Mouse (Mus musculus) c-Kit-positive CD71-positive TER-119-negative erythroid progenitor cells, embryonic 14.5 days (primary cell): ENCODE measurements around the gene Iqsec3.
A peak's percentile ranks its signal among the peaks of the same experiment; 100 is the strongest.

Source experiments
- DNase-seq: peaks from one replicate; pipeline ENCODE4 v3.0.0-alpha.2; 2013; ENCODE audit warnings: low read depth

Gene Iqsec3

DNA sequence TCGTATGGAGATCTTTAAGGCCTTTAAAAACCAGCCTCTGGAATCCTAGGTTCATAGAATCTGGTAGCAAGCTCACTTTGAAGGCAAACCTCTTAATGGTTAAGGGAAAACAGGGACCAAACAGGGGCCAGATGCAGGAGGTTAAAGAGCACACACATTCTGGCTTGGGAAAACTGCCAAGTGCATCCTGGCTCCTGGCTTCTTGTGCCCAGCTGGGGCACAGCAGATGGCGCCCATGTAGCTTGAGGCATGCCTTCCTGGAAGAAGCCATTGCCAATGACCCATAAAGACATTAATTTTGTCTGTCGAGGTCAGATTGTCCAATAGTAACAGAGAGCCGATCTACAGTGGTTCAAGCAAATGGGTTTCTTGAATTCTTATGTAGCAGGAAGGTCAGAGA is 109.5 kb downstream of the Iqsec3 start:
- no peak for DNase-seq

DNA sequence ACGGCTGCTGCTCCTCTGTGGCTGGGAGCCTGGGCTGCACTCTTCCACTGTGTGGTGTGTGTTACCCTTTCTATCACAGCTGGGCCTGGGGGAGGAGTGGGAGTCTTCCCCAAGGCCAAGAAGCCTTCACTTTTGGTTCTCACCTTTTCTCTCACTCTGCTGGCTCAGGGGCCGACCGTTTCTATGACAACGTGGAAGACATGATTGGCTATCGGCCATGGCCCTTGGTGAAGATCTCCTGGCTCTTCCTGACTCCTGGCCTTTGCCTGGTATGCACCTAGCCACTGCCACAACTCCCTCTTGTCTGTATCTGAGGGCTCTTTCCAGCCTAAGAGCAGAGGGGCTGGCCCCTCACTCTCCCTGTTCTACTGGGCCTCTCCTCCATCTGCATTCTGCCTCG is 110.4 kb downstream of the Iqsec3 start:
- DNase-seq = no peak

DNA sequence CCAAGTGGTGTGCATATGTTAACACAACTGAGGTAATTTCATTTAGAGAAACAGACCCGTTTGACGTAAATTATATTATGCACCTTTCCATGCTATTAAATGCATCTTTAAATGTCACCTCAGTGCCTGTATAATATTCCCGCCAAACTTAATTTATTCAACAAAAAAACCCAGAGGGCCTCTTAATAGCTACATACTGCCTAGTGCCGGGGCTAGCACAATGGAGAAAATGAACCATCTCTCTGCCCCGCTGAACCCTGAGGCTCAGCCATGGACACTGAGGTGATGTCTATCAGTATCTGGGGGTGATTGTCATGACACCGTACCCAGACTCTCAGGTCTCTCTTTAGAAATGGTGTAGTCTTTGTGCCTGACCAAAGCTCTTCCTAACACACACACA is 116.2 kb downstream of the Iqsec3 start:
- no peak for DNase-seq

DNA sequence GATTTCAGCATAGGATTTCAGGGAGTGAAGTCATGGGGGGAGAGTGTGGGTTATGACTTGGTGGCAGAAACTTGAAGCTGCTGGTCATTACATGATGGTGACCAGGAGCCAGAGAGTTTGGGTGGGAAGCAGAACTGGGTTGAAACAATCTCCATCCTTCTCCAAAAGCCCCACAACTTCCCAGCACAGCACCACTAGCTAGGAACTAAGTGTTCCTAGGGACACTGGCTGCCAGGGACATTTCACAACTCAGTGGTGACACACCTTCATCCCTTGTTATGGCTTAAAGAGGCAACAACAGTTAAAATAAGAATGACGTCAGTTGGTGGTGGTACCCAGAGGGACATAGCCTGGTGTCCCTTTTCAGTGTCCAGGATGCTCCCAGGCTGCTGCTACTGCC is 117.4 kb downstream of the Iqsec3 start:
- no peak for DNase-seq

DNA sequence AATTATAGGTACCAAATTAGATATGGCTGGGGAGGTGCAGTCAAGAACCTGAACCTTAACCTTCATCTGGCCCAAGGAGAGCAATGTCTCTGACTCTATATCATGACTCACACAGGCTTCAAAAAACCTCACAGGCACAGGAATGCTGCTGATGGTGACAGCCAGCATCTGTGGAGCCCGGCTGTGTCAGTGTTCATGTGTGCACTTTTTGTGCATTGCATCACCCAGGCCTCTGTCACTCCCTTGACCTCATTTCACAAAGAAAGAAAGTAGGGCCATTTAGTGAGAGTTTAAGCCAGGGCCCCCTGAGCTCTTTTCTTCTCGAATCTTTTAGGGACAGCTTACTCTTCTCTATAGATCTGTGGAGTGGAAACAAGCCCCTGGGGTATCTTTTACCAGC is 121.2 kb downstream of the Iqsec3 start:
- DNase-seq = no peak

DNA sequence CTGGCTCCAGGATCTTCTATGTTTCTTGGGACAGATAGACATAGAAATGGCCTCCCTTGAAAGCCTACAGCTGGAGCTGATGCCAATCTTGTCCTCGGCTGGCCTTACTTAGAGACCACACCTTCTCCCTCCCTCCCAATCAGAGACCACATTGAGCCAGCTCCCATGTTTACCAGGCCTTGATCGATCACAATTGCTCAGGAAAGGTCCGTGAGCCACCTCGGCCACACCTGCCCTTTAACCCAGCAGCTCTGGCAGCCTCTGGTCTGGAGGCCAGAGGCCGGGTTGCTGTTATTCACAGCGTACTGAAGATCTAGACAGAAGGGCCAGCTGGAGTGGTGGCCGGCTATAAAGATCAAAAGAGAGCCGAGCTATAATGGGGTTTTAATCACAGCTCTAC is 127.0 kb downstream of the Iqsec3 start:
- no peak for DNase-seq

DNA sequence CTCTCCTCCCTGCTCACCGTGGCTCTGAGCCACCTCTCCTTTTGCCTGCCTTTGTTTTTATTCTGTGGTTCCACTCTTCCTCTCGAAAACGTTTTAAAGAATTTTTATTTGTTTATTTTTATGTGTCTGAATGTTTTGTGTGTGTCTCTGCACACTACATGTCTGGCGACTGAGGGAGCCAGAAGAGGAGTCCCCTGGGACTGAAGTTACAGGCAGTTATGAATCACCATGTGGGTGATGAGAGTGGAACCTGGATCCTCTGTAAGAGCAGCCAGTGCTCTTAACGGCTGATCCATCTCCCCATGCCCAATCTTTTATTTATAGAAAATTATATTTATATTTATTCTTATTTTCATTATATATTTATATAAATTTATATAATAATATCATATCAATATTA is 129.1 kb downstream of the Iqsec3 start:
- no peak for DNase-seq

DNA sequence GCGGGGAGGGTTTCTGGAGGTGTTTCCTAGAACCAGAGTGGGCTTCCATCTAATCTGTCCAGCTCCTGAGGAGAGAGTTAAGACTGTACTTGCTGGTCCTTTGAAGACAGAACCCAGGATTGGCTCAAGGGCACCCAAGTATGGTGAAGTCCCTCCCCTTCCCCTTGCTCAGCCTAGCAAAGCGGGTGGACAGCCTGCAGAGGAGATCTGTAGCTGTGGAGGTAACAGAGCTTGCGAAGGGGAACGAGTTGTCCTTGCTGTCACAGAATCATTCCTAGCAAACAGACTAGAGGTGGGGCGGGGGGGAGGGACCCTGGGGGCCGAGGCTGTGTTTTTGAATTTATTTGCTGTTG is 129.7 kb downstream of the Iqsec3 start:
- DNase-seq = no peak

DNA sequence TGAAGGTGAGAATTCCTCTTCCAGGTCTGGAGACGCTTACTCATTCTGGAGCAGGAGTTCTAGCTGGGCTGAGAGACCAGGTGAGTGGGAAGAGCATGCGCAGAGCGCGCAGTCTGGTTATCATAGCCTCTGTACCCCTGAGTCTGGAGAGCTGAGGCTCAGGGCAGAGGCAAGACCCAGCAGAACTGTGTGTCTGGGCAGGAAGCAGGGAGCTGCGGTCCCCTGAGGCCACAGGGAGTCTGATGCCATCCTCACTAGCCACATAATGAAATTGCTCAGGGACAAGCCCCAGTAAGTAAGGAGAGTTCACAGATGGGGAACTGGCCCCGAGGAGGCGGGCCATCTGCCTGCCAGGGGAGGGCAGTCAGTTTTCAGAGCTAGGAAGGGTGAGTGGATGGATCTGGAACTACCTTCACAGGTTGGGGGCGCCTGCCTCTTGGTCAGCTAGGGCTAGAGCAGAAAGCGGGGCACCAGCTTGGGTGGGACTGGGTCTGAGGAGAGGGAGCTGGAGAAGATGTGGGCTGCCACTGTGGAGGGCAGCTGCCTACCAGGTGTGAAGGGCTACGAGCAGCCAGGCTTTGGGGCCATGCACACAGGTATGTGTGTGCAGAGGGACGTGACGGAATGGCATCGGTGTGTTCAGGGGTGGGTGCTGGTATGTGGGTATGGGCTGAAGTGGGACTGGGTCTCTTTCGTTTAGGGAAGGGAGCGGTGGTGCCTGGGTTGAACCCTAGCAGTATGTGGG is 130.3 kb downstream of the Iqsec3 start, which contains the start of gene Slc6a12:
Gene Slc6a12 (plus strand): TSS at position 51 of the 745 bp plus-strand sequence.
- no peak for DNase-seq

DNA sequence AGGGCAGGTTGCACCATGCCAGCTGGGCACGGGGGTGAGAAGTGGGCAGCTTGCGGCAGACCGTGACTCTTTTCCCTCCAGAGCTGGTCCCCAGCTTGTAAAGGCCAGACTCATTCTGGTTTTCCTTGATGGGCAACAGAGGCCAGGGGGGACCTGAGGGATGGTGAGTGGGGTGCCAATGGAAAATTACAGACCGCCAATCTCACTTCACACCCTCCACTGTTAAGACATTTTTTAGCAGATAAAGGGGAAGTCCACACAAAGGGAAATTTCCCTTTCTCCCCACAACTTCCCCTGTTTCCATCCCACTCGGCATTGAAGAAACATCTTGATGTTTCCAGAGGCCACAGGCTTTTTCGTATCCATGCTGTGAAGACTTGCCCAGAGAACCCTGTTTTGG is 131.8 kb downstream of the Iqsec3 start:
- DNase-seq = no peak

DNA sequence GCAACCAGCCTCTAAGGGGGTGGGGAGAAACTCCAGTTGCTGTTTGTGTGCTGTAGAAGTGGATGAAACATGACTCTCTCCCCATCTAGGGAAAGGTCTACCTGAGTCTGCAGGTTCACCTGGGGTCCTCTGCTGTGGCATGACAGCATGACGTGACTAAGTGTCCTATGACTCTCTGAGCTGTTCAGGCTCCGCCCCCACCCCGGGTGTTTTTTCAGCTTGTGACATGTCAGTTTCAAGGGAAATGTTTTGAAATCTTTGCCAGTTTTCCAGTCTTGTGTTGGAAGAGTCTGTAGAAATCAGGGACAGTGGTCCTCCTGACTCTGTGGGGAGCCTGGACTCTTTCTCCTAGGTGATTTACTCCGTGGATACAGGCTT is 135.0 kb downstream of the Iqsec3 start:
- DNase-seq = no peak

DNA sequence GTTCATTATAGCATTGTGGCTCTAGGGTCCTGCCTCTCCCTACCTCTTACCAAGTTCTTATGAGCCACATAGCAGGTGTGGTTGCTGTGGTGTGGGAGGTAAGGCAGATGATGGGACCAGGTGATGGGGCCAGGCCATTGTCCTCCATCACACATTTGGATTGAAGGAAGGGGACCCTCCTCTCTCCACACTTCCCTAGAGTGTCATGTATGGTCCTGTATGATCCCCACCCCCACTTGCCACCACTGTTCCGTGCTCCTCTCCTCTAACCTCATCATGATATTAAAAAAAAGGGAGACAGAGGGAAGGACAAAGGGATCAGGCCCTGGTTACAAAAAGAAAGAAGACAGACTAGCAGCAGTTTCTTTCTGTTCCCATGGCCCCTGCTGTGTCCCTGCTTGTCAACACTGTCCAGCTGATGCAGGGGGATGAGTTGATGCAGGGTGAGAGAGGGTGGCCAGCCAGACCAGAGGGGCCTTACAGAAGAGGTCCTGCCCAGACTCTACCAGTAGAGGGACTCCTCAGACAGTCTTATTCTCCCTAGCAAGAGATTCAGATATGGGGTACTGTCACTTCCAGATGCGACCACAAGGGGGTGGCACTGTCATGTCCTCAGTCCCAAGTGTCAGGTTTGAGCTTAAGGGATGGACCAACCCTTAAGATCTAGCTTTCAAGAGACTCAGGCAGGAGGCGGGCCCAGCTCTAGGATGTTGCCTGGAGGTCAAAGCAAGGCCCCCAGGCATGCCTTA is 135.5 kb downstream of the Iqsec3 start:
- peak; percentile 79 for DNase-seq

DNA sequence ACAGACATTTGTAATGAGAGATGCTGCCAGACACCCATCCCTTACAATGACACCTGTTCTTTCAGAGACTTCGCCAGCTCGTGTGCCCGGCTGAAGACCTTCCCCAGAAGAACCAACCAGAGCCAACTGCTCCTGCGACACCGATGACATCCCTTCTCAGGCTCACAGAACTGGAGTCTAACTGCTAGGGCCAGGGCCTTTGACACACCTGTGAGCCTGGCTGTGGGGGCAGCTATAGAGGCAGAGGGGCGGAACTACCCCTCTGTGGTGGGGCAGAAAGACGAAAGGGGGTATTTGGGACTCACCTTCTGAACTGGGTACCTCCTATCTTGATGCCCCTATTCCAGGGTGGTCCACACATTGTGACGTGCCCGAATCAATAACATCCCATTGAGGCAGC is 136.2 kb downstream of the Iqsec3 start:
- no peak for DNase-seq

DNA sequence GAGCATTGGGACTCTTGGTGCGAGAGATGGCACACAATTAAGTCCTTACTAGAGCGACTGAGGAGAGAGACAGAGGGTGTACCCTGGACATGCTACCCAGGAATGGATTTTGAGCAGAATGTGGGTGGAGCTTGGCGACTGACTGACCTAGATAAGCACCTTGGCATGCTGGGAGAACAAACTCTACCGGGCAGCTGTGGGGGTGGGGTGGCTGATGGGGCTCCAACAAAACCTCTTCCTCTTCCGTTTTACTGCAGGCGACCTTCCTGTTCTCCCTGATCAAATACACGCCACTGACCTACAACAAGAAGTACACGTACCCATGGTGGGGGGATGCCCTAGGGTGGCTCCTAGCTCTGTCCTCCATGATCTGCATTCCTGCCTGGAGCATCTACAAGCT is 136.9 kb downstream of the Iqsec3 start:
- DNase-seq = peak; percentile 59

DNA sequence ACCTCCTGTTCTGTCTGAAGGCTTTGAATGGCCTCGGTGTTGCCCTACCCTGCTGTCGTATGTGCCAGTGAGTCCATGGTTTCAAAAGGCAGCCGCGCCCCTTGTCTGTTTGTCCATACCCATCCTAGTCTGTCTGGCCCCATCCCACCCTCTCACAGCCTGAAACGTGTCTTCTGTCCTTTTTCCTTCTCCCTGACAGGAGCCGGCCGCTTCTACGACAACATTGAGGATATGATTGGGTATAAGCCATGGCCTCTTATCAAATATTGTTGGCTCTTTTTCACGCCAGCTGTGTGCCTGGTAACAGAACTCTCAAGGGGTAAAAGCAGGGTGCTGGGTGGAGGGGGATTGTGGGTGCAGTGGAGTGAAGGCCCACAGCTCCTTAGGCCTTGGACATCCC is 137.6 kb downstream of the Iqsec3 start:
- DNase-seq = no peak

DNA sequence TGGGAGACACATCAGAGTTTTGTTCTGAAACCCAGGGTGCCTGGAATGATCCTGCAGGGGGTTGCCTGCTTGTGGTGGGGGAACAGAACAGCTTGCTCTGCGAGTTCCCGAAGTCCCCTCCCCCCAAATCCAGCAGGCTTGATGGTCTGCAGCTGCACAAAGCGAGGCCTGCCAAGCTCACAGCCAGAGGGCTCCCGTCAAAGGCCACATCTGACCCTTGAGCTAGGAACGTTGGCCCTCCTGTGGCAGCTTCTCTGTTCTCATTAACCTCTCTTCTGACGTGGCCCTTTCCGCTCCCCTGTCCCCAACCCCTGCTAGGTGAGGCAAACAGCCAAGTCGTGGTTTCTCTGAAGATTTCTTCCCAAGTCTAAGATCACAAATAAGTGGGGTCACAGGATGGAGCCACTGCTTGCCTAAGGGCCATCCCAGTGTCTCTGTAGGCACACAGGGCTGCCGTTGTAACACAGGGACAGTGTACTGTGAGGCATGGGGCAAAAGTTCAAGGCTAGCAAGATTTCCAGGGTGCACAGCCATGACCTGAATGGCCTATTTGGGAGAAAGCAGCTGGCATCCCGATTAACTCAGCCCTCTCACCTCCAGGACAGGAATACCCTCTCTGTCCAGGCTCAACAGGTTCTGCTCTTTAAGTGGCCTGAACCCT is 143.5 kb downstream of the Iqsec3 start:
- DNase-seq = no peak

DNA sequence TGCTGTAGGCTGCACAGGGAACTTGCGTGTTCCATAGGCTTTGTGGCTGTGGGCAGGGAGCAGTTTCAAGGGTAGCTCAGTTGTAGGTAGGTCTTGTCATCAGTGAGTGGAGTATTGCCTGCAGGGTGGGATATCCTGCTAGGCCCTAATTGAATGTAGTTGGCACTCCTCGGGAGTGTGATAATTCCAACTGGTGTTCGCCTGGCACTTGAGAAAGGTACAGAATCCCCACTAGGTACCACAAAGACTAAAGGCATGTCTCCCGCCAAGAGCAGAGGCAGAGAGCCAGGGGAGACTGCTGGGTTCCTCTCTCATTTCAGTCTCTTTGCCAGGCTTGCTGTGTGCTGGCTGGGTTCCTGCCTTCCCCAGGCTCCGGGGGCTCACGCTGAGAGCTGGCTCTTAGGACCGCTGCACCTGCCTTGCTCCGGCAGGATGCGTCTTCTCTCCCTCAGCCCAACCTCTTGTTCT is 145.0 kb downstream of the Iqsec3 start:
- no peak for DNase-seq

DNA sequence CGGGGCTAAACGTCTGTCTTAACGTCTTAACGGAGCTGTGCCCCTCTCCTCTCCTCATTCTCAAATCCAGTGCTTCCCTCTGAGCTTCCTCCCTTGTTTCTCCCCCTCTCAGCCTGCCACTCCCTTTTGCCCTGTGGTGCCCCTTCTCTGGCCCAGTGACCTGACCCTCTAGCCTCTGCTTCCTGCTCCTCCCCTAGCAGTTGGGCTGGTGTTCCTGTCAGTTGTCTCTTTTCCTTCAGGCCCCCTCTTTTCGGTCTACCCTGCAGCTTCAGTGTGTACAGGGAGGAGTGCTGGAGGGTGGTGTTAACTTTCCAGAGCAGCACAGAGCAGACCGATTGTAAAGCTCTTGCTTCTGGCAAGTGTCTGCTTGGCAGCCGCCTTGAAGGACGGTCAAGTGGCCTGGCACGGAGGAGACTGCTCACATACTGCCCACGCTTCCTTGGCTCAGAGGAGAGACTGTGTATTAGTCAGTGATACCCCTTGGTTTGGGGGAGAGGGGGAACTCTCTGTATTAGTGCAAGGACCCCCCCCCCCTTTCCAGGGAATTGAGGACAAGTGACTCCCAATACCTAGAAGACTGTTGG is 146.9 kb downstream of the Iqsec3 start:
- DNase-seq = no peak

DNA sequence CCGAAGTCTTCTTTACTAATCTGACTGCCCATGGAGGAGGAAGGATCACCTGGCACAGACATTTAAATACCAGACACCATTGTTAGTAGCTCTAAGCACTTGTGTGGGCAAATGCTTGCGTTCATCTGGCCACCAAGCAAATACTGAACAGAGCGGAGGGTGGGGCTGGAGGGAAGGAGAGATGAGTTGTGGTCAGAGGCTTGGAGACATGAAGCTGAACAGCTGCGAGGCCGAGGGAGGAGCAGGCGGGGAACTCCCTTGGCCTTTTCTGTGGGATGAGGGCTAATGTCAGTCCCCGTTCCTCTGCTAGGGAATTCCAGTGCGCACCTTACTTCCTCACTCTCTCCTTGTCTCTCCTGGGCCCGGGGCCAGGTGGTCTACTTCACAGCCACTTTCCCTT is 147.7 kb downstream of the Iqsec3 start:
- no peak for DNase-seq

DNA sequence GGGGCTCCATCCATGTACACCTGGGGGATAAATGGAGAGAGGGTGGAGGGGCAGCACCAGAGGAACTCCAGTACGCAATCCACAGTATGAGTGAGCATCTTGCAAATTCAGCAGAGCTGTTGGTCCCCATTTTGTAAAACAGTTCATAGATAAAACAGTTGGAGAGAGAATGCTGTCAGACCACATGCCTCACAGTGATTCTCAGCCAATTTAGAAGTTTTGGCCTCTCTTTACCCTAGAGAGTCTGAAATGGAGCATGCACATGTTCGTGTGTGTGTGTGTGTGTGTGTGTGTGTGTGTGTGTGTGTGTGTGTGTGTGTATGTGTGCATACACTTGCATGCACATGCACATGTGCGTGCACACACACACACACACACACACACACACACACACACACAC is 148.2 kb downstream of the Iqsec3 start:
- no peak for DNase-seq
